Mouse (Mus musculus) kidney, adult 9 months (tissue): ENCODE measurements around the gene Btnl10.

Source experiments
- DNase-seq: peaks from one replicate; pipeline ENCODE4 v3.0.0; 2022

The Btnl10 gene

GRCm38 (mm10) chr11:58917745-58918366 is at the start of gene Btnl10:
Btnl10 (plus strand) TSS chr11:58917908.
- DNase-seq, result no peak

GRCm38 (mm10) chr11:58867954-58868330 is 49.8 kb upstream of the Btnl10 start:
- peak; percentile 26 for DNase-seq

- peak; percentile 69 for DNase-seq
These were observed 46.7 kb upstream of the Btnl10 start for GRCm38 (mm10) chr11:58870961-58871360.

GRCm38 (mm10) chr11:58883756-58884155 is 34.0 kb upstream of the Btnl10 start:
- DNase-seq, result no peak

GRCm38 (mm10) chr11:58890511-58890910 is 27.2 kb upstream of the Btnl10 start:
- DNase-seq, result no peak

- DNase-seq, result no peak
These were observed 23.3 kb upstream of the Btnl10 start for GRCm38 (mm10) chr11:58894456-58894855.

- DNase-seq, result no peak
These were observed 20.2 kb upstream of the Btnl10 start for GRCm38 (mm10) chr11:58897485-58897884.

- no peak for DNase-seq
These were observed 16.6 kb upstream of the Btnl10 start for GRCm38 (mm10) chr11:58901080-58901479.

GRCm38 (mm10) chr11:58903511-58904409 is 13.9 kb upstream of the Btnl10 start, which contains the start of gene Zfp39:
Zfp39 (minus strand) TSS chr11:58904225.
- DNase-seq, result peak; percentile 97

- DNase-seq, result no peak
These were observed 13.3 kb upstream of the Btnl10 start for GRCm38 (mm10) chr11:58904410-58904718.

GRCm38 (mm10) chr11:58904838-58905237 is 12.9 kb upstream of the Btnl10 start:
- peak; percentile 35 for DNase-seq

GRCm38 (mm10) chr11:58913776-58914175 is 3.9 kb upstream of the Btnl10 start:
- DNase-seq, result no peak

- peak; percentile 34 for DNase-seq
These were observed 3.2 kb upstream of the Btnl10 start for GRCm38 (mm10) chr11:58914461-58915028.

GRCm38 (mm10) chr11:58916879-58917744 is 596 bp upstream of the Btnl10 start:
- peak; percentile 48 for DNase-seq

- no peak for DNase-seq
These were observed 1.1 kb downstream of the Btnl10 start for GRCm38 (mm10) chr11:58918759-58919158.

GRCm38 (mm10) chr11:58922420-58922819 is 4.7 kb downstream of the Btnl10 start:
- no peak for DNase-seq

- peak; percentile 81 for DNase-seq
These were observed 8.9 kb downstream of the Btnl10 start for GRCm38 (mm10) chr11:58926651-58927050.

GRCm38 (mm10) chr11:58927053-58927452 is 9.3 kb downstream of the Btnl10 start:
- no peak for DNase-seq

- DNase-seq, result peak; percentile 71
These were observed 10.3 kb downstream of the Btnl10 start for GRCm38 (mm10) chr11:58927790-58928651.

- no peak for DNase-seq
These were observed 11.3 kb downstream of the Btnl10 start for GRCm38 (mm10) chr11:58929055-58929454.

- peak; percentile 67 for DNase-seq
These were observed 11.9 kb downstream of the Btnl10 start for GRCm38 (mm10) chr11:58929641-58930040.

GRCm38 (mm10) chr11:58930254-58930653 is 12.5 kb downstream of the Btnl10 start:
- no peak for DNase-seq
